Mouse (Mus musculus) bone marrow, adult 2 months (tissue): ENCODE results near the gene Vmn1r83. TPM values are rescaled to one million over a fixed set of nuclear protein-coding genes. Genes with fewer than 3 reads are reported as not detected.

ENCODE experiments used
- H3K27ac ChIP-seq: fragments of 200-500 bp; 2 replicates; pipeline ENCODE4 v1.5.1; 2012; ENCODE audit warnings: low read depth, mild to moderate bottlenecking, control low read depth, inconsistent platforms, low read length; ENCODE audit not compliant: control insufficient read depth, poor library complexity, insufficient read depth
- H3K4me1 ChIP-seq: fragments of 200-500 bp; 2 replicates; pipeline ENCODE4 v1.6.1; 2011; ENCODE audit warnings: low read length; ENCODE audit not compliant: control insufficient read depth, insufficient read depth
- H3K4me3 ChIP-seq: fragments of 200-500 bp; replicated peaks from 2 replicates; pipeline ENCODE3; 2011; ENCODE audit warnings: mild to moderate bottlenecking, low read depth, low read length, control low read depth; ENCODE audit not compliant: control insufficient read depth
- CTCF ChIP-seq: fragments of 200-500 bp; IDR thresholded peaks from 2 replicates; pipeline ENCODE4 v1.5.1; 2011; ENCODE audit warnings: low read length, control low read depth; ENCODE audit not compliant: control insufficient read depth, insufficient read depth
- POLR2A ChIP-seq: fragments of 200-500 bp; IDR thresholded peaks from 2 replicates; pipeline ENCODE4 v1.6.1; 2011; ENCODE audit warnings: low read depth, mild to moderate bottlenecking, control low read depth, low read length, borderline replicate concordance; ENCODE audit not compliant: control insufficient read depth
- WGBS: fragments of 180-500 bp; shearing (Covaris S2); methylation state at CpG from one replicate; pipeline ENCODE4 v1.1.7; 2018; 5-methylcytosine and 5-hydroxymethylcytosine counted together
- polyA plus RNA-seq: library from polyadenylated mRNA; stranded (reverse); fragments of >200 nt; gene quantifications from 2 replicates; pipeline ENCODE4 v1.2.4, GENCODE M21; 2011; ENCODE audit warnings: low replicate concordance; ENCODE audit not compliant: missing spikeins, insufficient read depth, insufficient read length

The Vmn1r83 gene
- polyA plus RNA-seq = not detected in 2 replicates

DNA sequence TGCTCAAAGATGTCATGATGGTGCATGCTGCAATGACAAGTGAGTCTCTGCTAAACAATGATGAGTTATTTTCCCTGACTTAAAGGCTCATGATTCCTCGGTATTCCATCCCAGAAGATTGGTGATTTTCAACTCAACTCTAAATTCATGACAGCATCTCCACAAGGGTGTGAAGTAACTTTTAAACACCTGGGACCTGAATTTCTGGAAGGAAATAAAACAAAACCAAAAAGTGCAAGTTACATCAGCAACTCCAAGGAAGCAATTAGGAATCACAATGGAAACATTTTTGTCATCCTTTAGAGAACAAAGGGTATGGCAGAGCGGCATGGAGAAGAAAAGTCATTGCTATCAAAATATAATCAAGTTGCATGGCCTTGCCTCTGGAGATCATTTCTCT is at the start of gene Vmn1r83:
Vmn1r83 (minus strand) TSS at position 101 of the 400 bp plus-strand sequence.
- WGBS = 69% methylated on average over 2 of the region's 2 CpGs

DNA sequence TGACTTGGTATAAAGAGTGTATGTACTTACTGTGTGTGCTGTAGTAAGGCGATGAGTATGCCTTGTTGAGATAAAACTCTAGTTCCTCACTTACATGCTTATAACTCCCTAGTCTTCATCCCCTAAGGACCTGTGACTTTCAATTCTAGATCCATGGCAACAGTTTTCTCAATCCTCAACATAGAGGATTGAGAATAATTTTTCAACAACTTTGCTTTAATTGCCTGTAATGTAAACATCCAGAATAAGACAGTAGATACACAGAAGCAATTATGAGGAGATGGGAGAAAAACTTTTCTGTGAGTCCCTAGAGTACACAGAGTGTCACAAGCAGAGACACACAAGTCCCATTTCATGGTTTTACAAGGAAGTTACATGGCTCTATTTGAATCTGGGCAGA is 39.9 kb upstream of the Vmn1r83 start, which contains the start of gene Vmn1r84:
Vmn1r84 (minus strand) TSS at position 101 of the 400 bp plus-strand sequence.
- H3K4me1 ChIP-seq = no peaks in the 10 kb centered on the region
- H3K4me3 ChIP-seq = no peak within 1 kb of the TSS
- WGBS = 50% methylated on average over 1 of the region's 1 CpGs
- no peak within 1 kb of the TSS for H3K27ac ChIP-seq
- no peak for TF ChIP-seq POLR2A
- no peak for TF ChIP-seq CTCF

More for the DNA sequence above, at the start of gene Vmn1r83:
- no peak within 1 kb of the TSS for H3K27ac ChIP-seq
- no peaks in the 10 kb centered on the region for H3K4me1 ChIP-seq
- no peak within 1 kb of the TSS for H3K4me3 ChIP-seq
- TF ChIP-seq CTCF (no peak), POLR2A (no peak)

DNA sequence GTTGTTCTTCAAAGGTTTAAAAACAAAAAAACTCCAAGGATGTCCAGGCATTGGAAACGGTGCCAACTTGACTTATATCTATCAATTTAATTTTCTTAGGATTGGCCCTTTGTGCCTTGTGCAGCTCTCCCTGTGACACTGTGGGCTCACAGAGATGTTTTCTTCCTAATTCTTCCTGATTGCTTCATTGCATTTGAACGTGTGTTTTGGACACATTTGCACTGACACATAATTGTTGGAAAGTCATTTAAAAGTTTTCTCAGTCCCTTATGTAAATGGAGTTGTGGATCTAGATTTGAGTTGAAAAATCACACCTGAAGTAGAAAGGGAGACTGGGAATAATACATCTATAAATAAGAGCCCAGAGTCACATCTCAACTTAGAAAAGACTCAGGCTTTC is 29.2 kb downstream of the Vmn1r83 start, which contains the start of gene Vmn1r82:
Vmn1r82 (plus strand) TSS at position 301 of the 400 bp plus-strand sequence.
- no peak within 1 kb of the TSS for H3K27ac ChIP-seq
- H3K4me3 ChIP-seq = no peak within 1 kb of the TSS
- 52% methylated on average over 2 of the region's 2 CpGs for WGBS
- no peaks in the 10 kb centered on the region for H3K4me1 ChIP-seq
- TF ChIP-seq POLR2A (no peak), CTCF (no peak)

Other genes with a start within 250 kb of the Vmn1r83 start
- gene Vmn1r78, start 179.2 kb downstream of the Vmn1r83 start, polyA plus RNA-seq = not detected in 2 replicates
- 0.45 TPM in 1 of 2 replicates, not detected in the other for gene Vmn1r79, start 158.2 kb downstream of the Vmn1r83 start, polyA plus RNA-seq
- gene Vmn1r80, start 140.2 kb downstream of the Vmn1r83 start, polyA plus RNA-seq = 0.68 and 1.3 TPM in 2 replicates
- gene Vmn1r81, start 61.2 kb downstream of the Vmn1r83 start, polyA plus RNA-seq = not detected in 2 replicates
- not detected in 2 replicates for gene Vmn1r82, start 29.1 kb downstream of the Vmn1r83 start, polyA plus RNA-seq
- not detected in 2 replicates for gene Vmn1r84, start 39.8 kb upstream of the Vmn1r83 start, polyA plus RNA-seq
- gene Zfp551, start 93.3 kb upstream of the Vmn1r83 start, polyA plus RNA-seq = not detected in 2 replicates
- 1.6 and 1.8 TPM in 2 replicates for gene Zfp606, start 148.8 kb upstream of the Vmn1r83 start, polyA plus RNA-seq
- not detected in 2 replicates for gene 2900092C05Rik, start 183.0 kb upstream of the Vmn1r83 start, polyA plus RNA-seq